Mouse (Mus musculus): ENCODE measurements around the gene Smad1. TPM values are rescaled to one million over a fixed set of nuclear protein-coding genes. Genes with fewer than 3 reads are reported as not detected.

Gene Smad1
- 10 to 100 TPM; 24.3 to 27.2 TPM for polyA plus RNA-seq (2017; shearing (Covaris generic))

DNA sequence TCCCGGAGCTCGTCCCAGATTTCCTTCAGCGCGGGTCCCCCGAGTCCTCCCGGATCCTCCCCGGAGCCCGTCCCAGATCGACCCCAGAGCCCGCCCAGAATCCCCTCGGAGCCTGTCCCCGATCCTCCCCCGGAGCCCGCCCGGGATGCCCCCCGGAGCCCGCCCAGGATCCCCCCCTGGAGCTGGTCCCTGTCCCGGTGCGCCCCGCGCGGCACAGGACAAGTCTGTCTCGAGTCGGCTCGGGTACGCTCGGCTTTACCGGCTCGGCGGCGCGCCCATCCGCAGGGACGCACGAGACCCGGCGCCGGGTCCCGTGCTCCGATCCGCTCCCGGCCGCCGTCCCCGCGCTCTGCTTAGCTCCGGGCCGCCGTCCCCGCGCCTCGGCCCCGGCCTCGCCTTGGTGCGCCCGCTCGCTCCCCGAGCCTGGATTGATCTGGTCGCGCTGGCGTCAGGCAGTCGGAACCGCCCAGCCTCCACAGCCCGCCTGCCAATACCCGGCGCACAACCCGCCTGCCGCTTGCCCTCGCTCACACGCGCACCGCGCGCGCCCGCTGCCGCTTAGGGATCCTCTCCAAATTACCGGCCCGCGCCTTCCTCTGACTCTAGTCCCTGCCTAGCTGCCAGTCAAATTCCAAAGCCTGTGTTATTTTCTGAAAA is at the start of gene Smad1:
Gene Smad1 (minus strand): TSS at position 525 of the 657 bp plus-strand sequence.

DNA sequence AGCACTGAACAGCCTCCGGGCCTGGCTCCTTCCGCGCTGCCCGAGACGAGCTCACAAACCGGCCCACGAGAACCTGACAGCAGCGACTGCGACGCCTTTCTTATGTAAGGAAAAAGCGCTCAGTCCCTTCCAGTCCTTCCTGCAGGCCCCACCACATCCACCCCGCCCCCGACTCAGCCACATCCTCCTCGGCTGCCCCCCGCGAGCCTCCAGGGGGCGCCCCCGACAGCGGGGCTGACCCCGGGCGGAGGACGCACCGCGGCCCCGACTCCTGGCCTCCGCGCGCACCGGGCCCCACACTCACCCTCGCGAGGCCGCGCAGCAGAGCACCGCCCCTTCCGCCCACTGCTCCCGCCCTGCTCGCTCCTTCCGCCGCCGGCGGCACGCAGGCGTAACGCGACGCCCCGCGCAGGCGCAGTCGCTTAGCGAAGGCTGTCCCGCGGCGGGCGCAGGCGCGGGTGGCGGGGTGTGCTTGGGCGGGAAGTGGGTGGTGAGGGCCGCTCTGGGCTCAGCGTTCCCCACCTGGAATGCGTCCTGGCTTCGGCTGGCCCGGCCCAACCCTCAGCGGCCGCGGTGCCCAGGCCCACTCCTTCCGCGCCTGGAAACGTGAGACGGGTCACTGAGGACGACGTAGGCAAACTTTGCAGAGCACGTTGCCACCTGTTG is 104.6 kb downstream of the Smad1 start, which contains the start of gene Mmaa:
Gene Mmaa (minus strand): TSS at position 328 of the 666 bp plus-strand sequence.

Other genes starting within 250 kb of the Smad1 start
- gene 1700011L22Rik, start 150.9 kb downstream of the Smad1 start, polyA plus RNA-seq (2017; shearing (Covaris generic)) = under 1 TPM in 1 of 2 experiments, not detected in 1; 0.39 TPM
- 1 to 10 TPM; 8.7 to 9.3 TPM for gene Mmaa, start 104.6 kb downstream of the Smad1 start, polyA plus RNA-seq (2017; shearing (Covaris generic))
- 10 to 100 TPM; 37.4 to 39.0 TPM for gene Otud4, start 240.1 kb upstream of the Smad1 start, polyA plus RNA-seq (2017; shearing (Covaris generic))